13 mouse cellular contexts compared by ENCODE assay signal in the genomic region with DNA sequence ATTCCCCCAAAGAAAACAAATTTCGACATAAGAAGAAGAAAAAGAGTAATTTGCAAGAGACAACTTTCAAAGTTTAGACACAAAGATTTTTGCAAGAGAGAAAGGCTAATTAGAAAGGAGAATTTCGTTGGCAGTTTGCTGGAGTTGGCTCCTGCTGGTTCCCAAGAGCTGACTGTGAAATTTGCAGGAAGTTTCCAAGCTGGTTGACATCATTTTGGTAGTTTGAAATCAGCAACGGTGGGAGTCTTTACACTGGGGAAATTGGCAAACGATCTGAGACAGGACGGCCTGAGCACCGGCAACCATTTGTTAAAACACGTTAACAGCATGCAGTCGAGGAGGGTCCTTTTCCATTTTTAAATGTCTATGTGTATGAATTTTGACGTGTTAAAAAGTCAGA.
DNase-seq lines count a peak whose midpoint lies in the region; ATAC-seq lines count a peak whose summit lies in the region.
"Had no signal": no experiment of that assay in that cellular context is flagged by ENCODE, and none has a peak within 500 bp of the region (broad histone marks: within the 10 kb centered on the region; RNA-seq: fewer than 3 reads in every experiment).

No protein-coding gene starts in this region.

- peak; percentile 67 for ATAC-seq in frontal cortex, adult (ENCODE audit: low TSS enrichment)
- ATAC-seq: intestine, postnatal 0 days had no signal

- DNase-seq in frontal cortex, postnatal 10 days (ENCODE audit: low spot score in 2 of 2), result no peak
- peak; percentile 26 for DNase-seq in layer of hippocampus, adult 11-12 months (ENCODE audit: low spot score)
- DNase-seq in layer of hippocampus, adult 9-10 months (ENCODE audit: low spot score), result no peak
- peak; percentile 29 for DNase-seq in right cerebral cortex, adult 18-20 months
- no peak for DNase-seq in right cerebral cortex, postnatal 14 days
- peak; percentile 63 for DNase-seq in telencephalon, adult 2 months (ENCODE audit: low read depth, low spot score)
- DNase-seq in cerebellum, adult 18-20 months, result no peak
- DNase-seq: adrenal gland, postnatal 25 days; cerebellum, adult 11 months; kidney, postnatal 4 days; lung, adult 2 months had no signal

Comparison
In these comparisons a context has a peak if more than half of its experiments do, and no peak if none do; other contexts are left out.
1. DNase-seq: peak in layer of hippocampus, adult 11-12 months (single experiment), right cerebral cortex, adult 18-20 months (single experiment) and telencephalon, adult 2 months (single experiment); none in frontal cortex, postnatal 10 days (0 of 2), layer of hippocampus, adult 9-10 months (single experiment), right cerebral cortex, postnatal 14 days (single experiment) and cerebellum, adult 18-20 months (0 of 2).